Mouse (Mus musculus): Measurements from ENCODE around the gene Phf10.
"Not testable (repeated sequence)": the region's sequence is repeated elsewhere in the genome, so short reads cannot be mapped to it uniquely, and the experiment has no call there.

Gene Phf10

DNA sequence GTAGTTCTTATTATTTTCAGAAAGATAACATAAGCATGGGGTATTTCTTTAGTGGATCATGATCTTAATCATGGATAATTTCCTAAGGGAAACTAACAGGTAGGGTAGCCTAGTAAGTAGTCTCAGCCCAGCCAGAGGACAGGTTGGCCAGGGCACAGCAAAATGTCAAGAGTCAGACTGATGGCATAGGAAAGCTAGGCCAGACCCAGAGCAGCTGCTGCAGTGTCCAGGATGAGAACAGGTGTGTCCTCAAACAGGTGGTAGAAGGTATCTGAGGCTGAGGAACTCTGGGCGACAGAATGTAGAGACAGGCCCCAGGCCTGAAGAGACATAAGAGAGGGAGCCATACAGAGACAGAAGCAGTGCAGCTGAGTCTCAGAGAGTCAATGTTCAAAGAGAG is 62.1 kb downstream of the Phf10 start:
- DNase-seq (ENCODE audit: extremely low read depth, insufficient read length, low spot score): no peak

GRCm38 (mm10) chr17:14895058-14895457 is 66.0 kb downstream of the Phf10 start:
- not testable (repeated sequence) for DNase-seq (ENCODE audit: extremely low read depth, insufficient read length, low spot score)
